Mouse (Mus musculus) embryonic fibroblast, embryonic 13.5 days (primary cell): Measurements from ENCODE around the gene Srgap2.

Experiments
- CTCF ChIP-seq: IDR thresholded peaks from 2 replicates; pipeline ENCODE4 v1.5.1; 2011; ENCODE audit warnings: mild to moderate bottlenecking, control low read depth, low read length, moderate library complexity, borderline replicate concordance; ENCODE audit not compliant: insufficient read depth
- POLR2A ChIP-seq: IDR thresholded peaks from 2 replicates; pipeline ENCODE4 v1.6.1; 2011; ENCODE audit warnings: low read depth, mild to moderate bottlenecking, control low read depth, low read length, moderate library complexity

GRCm38 (mm10) chr1:131244536-131245088, 282.5 kb downstream of the Srgap2 start:
- TF ChIP-seq CTCF (no peak), POLR2A (no peak)
